Mouse (Mus musculus): ENCODE results near the gene Marcksl1.
A peak's percentile ranks its signal among the peaks of the same experiment; 100 is the strongest.

Gene Marcksl1

GRCm38 (mm10) chr4:129513086-129513767 lies at the start of gene Marcksl1:
Gene Marcksl1, plus strand, starts transcription at chr4:129513581.
- peak; percentile 95 to 96 for DNase-seq (ENCODE audit: low spot score in 2 of 2)

GRCm38 (mm10) chr4:129464286-129464815 lies 49.0 kb upstream of the Marcksl1 start:
- DNase-seq (ENCODE audit: low spot score in 2 of 2) = no peak

- DNase-seq (ENCODE audit: low spot score in 2 of 2) = no peak
Observed at GRCm38 (mm10) chr4:129476047-129476446, 37.3 kb upstream of the Marcksl1 start.

- no peak for DNase-seq (ENCODE audit: low spot score in 2 of 2)
Observed at GRCm38 (mm10) chr4:129479863-129480262, 33.5 kb upstream of the Marcksl1 start.

- no peak for DNase-seq (ENCODE audit: low spot score in 2 of 2)
Observed at GRCm38 (mm10) chr4:129481090-129481489, 32.3 kb upstream of the Marcksl1 start.

- peak in 1 of 2 experiments; percentile 66 for DNase-seq (ENCODE audit: low spot score in 2 of 2)
Observed at GRCm38 (mm10) chr4:129490972-129491880, 22.2 kb upstream of the Marcksl1 start, which contains the start of the genes Tssk3 and Fam229a. Gene Tssk3, minus strand, starts transcription at chr4:129491022. Gene Fam229a, plus strand, starts transcription at chr4:129491190.

GRCm38 (mm10) chr4:129494681-129495080 lies 18.7 kb upstream of the Marcksl1 start:
- DNase-seq (ENCODE audit: low spot score in 2 of 2) = no peak

GRCm38 (mm10) chr4:129495672-129496562 lies 17.5 kb upstream of the Marcksl1 start:
- DNase-seq (ENCODE audit: low spot score in 2 of 2) = peak; percentile 87 to 94

GRCm38 (mm10) chr4:129496631-129497030 lies 16.8 kb upstream of the Marcksl1 start:
- peak; percentile 49 to 71 for DNase-seq (ENCODE audit: low spot score in 2 of 2)

- no peak for DNase-seq (ENCODE audit: low spot score in 2 of 2)
Observed at GRCm38 (mm10) chr4:129498941-129499340, 14.4 kb upstream of the Marcksl1 start.

GRCm38 (mm10) chr4:129500017-129500416 lies 13.4 kb upstream of the Marcksl1 start:
- DNase-seq (ENCODE audit: low spot score in 2 of 2) = no peak

- peak; percentile 85 to 86 for DNase-seq (ENCODE audit: low spot score in 2 of 2)
Observed at GRCm38 (mm10) chr4:129500607-129501566, 12.5 kb upstream of the Marcksl1 start.

GRCm38 (mm10) chr4:129502327-129502888 lies 11.0 kb upstream of the Marcksl1 start:
- no peak for DNase-seq (ENCODE audit: low spot score in 2 of 2)

GRCm38 (mm10) chr4:129502901-129503444 lies 10.4 kb upstream of the Marcksl1 start:
- DNase-seq (ENCODE audit: low spot score in 2 of 2) = no peak

- DNase-seq (ENCODE audit: low spot score in 2 of 2) = no peak
Observed at GRCm38 (mm10) chr4:129505511-129505910, 7.9 kb upstream of the Marcksl1 start.

- DNase-seq (ENCODE audit: low spot score in 2 of 2) = no peak
Observed at GRCm38 (mm10) chr4:129507434-129508236, 5.7 kb upstream of the Marcksl1 start.

- no peak for DNase-seq (ENCODE audit: low spot score in 2 of 2)
Observed at GRCm38 (mm10) chr4:129508237-129508515, 5.2 kb upstream of the Marcksl1 start.

- peak in 1 of 2 experiments; percentile 45 for DNase-seq (ENCODE audit: low spot score in 2 of 2)
Observed at GRCm38 (mm10) chr4:129508834-129509600, 4.4 kb upstream of the Marcksl1 start.

All from right cerebral cortex, postnatal 10 days (tissue).